Mouse (Mus musculus): ENCODE data around the gene Cald1. TPM values are rescaled to one million over a fixed set of nuclear protein-coding genes. Genes with fewer than 3 reads are reported as not detected.
A peak's percentile ranks its signal among the peaks of the same experiment; 100 is the strongest.

Gene Cald1
- polyA plus RNA-seq, 1 experiment from 2014 or later, result 233 TPM

- no peak overlapping the region for H3K4me2 ChIP-seq (ENCODE audit: low read length)
- no peak for ATAC-seq (replicated peaks; ENCODE audit: low FRiP score, low read depth)
- no peak overlapping the region for H3K9ac ChIP-seq (ENCODE audit: low read depth, low read length)
- 0 out of 2 replicates have a peak overlapping the region, but pooled peaks have one; percentile 42 for H3K27ac ChIP-seq
- no peaks in the 10 kb centered on the region for H3K9me3 ChIP-seq (replicated peaks; ENCODE audit: low read length)
- no peaks in the 10 kb centered on the region for H3K36me3 ChIP-seq (ENCODE audit: insufficient read depth, low read length)
- no peaks in the 10 kb centered on the region for H3K27me3 ChIP-seq (ENCODE audit: insufficient read depth, low read length)
- WGBS, result 71% methylated on average over 7 of the region's 7 CpGs
- no peak overlapping the region for H3K4me3 ChIP-seq (replicated peaks; ENCODE audit: low read depth, low read length)
- no peak for TF ChIP-seq CTCF (IDR thresholded peaks at IDR 0.05; ENCODE audit: low read depth)
- peak; percentile 59 for DNase-seq (ENCODE audit: low spot score)
- no peaks in the 10 kb centered on the region; the same call in 1 of the 2 replicates for H3K4me1 ChIP-seq (replicated peaks; ENCODE audit: insufficient read depth, low read length)
Observed at GRCm38 (mm10) chr6:34651298-34651697, 53.0 kb downstream of the Cald1 start.

- Histone ChIP-seq H3K27me3 (ENCODE audit: insufficient read depth, low read length) (no peaks in the 10 kb centered on the region), H3K4me2 (ENCODE audit: low read length) (no peak overlapping the region), H3K4me1 (replicated peaks; ENCODE audit: insufficient read depth, low read length) (no peaks in the 10 kb centered on the region), H3K36me3 (ENCODE audit: insufficient read depth, low read length) (no peaks in the 10 kb centered on the region), H3K9ac (ENCODE audit: low read depth, low read length) (no peak overlapping the region), H3K4me3 (replicated peaks; ENCODE audit: low read depth, low read length) (no peak overlapping the region), H3K27ac (no peak overlapping the region), H3K9me3 (replicated peaks; ENCODE audit: low read length) (no peaks in the 10 kb centered on the region)
- no peak for ATAC-seq (replicated peaks; ENCODE audit: low FRiP score, low read depth)
- 55% methylated on average over 3 of the region's 3 CpGs for WGBS
- no peak for DNase-seq (ENCODE audit: low spot score)
- no peak for TF ChIP-seq CTCF (IDR thresholded peaks at IDR 0.05; ENCODE audit: low read depth)
Observed at GRCm38 (mm10) chr6:34655719-34656118, 57.4 kb downstream of the Cald1 start.

- no peak for ATAC-seq (replicated peaks; ENCODE audit: low FRiP score, low read depth)
- no peak overlapping the region for H3K27ac ChIP-seq
- no peak overlapping the region for H3K4me3 ChIP-seq (replicated peaks; ENCODE audit: low read depth, low read length)
- no peaks in the 10 kb centered on the region for H3K36me3 ChIP-seq (ENCODE audit: insufficient read depth, low read length)
- no peaks in the 10 kb centered on the region for H3K4me1 ChIP-seq (replicated peaks; ENCODE audit: insufficient read depth, low read length)
- H3K27me3 ChIP-seq (ENCODE audit: insufficient read depth, low read length), result no peaks in the 10 kb centered on the region
- 76% methylated on average over 5 of the region's 5 CpGs for WGBS
- 0 out of 2 replicates have a peak, but pooled peaks cover 3% of the 10 kb centered on the region for H3K9me3 ChIP-seq (replicated peaks; ENCODE audit: low read length)
- H3K4me2 ChIP-seq (ENCODE audit: low read length), result no peak overlapping the region
- TF ChIP-seq CTCF (IDR thresholded peaks at IDR 0.05; ENCODE audit: low read depth), result no peak
- H3K9ac ChIP-seq (ENCODE audit: low read depth, low read length), result no peak overlapping the region
- no peak for DNase-seq (ENCODE audit: low spot score)
Observed at GRCm38 (mm10) chr6:34658791-34659190, 60.5 kb downstream of the Cald1 start.

DNA sequence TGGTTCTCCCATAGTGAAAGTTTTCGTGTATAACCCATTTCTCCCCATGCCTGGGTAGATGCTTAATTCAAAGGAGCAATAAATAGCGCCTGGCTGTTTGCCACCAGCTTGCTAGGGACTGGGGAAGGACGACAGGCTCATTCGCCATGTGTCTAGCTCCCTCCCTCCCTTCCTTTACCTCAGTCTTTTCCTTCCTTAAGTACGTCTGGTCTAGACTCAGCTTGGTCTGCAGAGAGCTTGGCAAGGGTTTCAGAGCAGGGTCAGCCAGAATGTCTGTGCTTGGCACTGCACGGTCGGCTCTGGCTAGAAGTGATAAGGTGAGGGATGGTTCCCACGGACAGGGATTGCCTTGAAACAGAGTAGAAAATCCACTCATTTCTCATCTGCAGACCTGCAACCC is 62.4 kb downstream of the Cald1 start:
- no peak overlapping the region for H3K27ac ChIP-seq
- no peak overlapping the region for H3K4me3 ChIP-seq (replicated peaks; ENCODE audit: low read depth, low read length)
- no peak for TF ChIP-seq CTCF (IDR thresholded peaks at IDR 0.05; ENCODE audit: low read depth)
- peak; percentile 51 for DNase-seq (ENCODE audit: low spot score)
- H3K4me2 ChIP-seq (ENCODE audit: low read length), result no peak overlapping the region
- no peaks in the 10 kb centered on the region for H3K27me3 ChIP-seq (ENCODE audit: insufficient read depth, low read length)
- no peak for ATAC-seq (replicated peaks; ENCODE audit: low FRiP score, low read depth)
- H3K4me1 ChIP-seq (replicated peaks; ENCODE audit: insufficient read depth, low read length), result no peaks in the 10 kb centered on the region
- 0 out of 2 replicates have a peak, but pooled peaks cover 3% of the 10 kb centered on the region for H3K9me3 ChIP-seq (replicated peaks; ENCODE audit: low read length)
- 30% methylated on average over 8 of the region's 8 CpGs for WGBS
- H3K36me3 ChIP-seq (ENCODE audit: insufficient read depth, low read length), result no peaks in the 10 kb centered on the region
- H3K9ac ChIP-seq (ENCODE audit: low read depth, low read length), result no peak overlapping the region

DNA sequence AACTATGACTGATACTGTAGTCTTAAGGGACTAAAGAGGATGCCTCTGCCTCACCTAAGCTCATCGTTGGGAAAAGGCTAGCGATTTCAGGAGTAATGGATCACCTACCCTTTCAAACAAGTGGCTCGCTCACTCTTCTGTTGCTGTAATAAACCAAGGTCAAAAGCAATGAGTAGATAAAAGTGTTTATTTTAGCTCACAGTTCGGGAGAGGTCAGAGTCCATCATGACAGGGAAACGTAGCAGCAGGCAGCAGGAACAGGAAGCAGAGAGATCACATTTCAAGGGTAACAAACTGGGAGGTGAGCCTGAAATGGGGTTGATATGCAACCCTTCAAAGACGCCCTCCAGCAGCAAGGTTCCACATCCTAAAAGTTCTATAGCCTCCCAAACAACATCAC is 64.3 kb downstream of the Cald1 start:
- ATAC-seq (replicated peaks; ENCODE audit: low FRiP score, low read depth) (no peak), DNase-seq (ENCODE audit: low spot score) (no peak)
- no peak for TF ChIP-seq CTCF (IDR thresholded peaks at IDR 0.05; ENCODE audit: low read depth)
- Histone ChIP-seq H3K4me1 (replicated peaks; ENCODE audit: insufficient read depth, low read length) (no peaks in the 10 kb centered on the region), H3K27ac (no peak overlapping the region), H3K9ac (ENCODE audit: low read depth, low read length) (no peak overlapping the region), H3K4me3 (replicated peaks; ENCODE audit: low read depth, low read length) (no peak overlapping the region), H3K27me3 (ENCODE audit: insufficient read depth, low read length) (no peaks in the 10 kb centered on the region), H3K36me3 (ENCODE audit: insufficient read depth, low read length) (no peaks in the 10 kb centered on the region), H3K9me3 (replicated peaks; ENCODE audit: low read length) (0 out of 2 replicates have a peak, but pooled peaks cover 3% of the 10 kb centered on the region), H3K4me2 (ENCODE audit: low read length) (no peak overlapping the region)
- 43% methylated on average over 6 of the region's 6 CpGs for WGBS

GRCm38 (mm10) chr6:34664291-34664690 is 66.0 kb downstream of the Cald1 start:
- no peak for TF ChIP-seq CTCF (IDR thresholded peaks at IDR 0.05; ENCODE audit: low read depth)
- 68% methylated on average over 4 of the region's 4 CpGs for WGBS
- Histone ChIP-seq H3K27me3 (ENCODE audit: insufficient read depth, low read length) (no peaks in the 10 kb centered on the region), H3K4me1 (replicated peaks; ENCODE audit: insufficient read depth, low read length) (peaks cover 4% of the 10 kb centered on the region; the same call in 1 of the 2 replicates), H3K4me3 (replicated peaks; ENCODE audit: low read depth, low read length) (no peak overlapping the region), H3K36me3 (ENCODE audit: insufficient read depth, low read length) (no peaks in the 10 kb centered on the region), H3K27ac (no peak overlapping the region), H3K4me2 (ENCODE audit: low read length) (no peak overlapping the region), H3K9ac (ENCODE audit: low read depth, low read length) (no peak overlapping the region), H3K9me3 (replicated peaks; ENCODE audit: low read length) (0 out of 2 replicates have a peak, but pooled peaks cover 3% of the 10 kb centered on the region)
- DNase-seq (ENCODE audit: low spot score) (no peak), ATAC-seq (replicated peaks; ENCODE audit: low FRiP score, low read depth) (no peak)

- Histone ChIP-seq H3K4me3 (replicated peaks; ENCODE audit: low read depth, low read length) (no peak overlapping the region), H3K4me2 (ENCODE audit: low read length) (no peak overlapping the region), H3K9me3 (replicated peaks; ENCODE audit: low read length) (0 out of 2 replicates have a peak, but pooled peaks cover 3% of the 10 kb centered on the region), H3K9ac (ENCODE audit: low read depth, low read length) (no peak overlapping the region), H3K27me3 (ENCODE audit: insufficient read depth, low read length) (no peaks in the 10 kb centered on the region), H3K36me3 (ENCODE audit: insufficient read depth, low read length) (no peaks in the 10 kb centered on the region), H3K27ac (no peak overlapping the region), H3K4me1 (replicated peaks; ENCODE audit: insufficient read depth, low read length) (peaks cover 9% of the 10 kb centered on the region; the same call in 1 of the 2 replicates)
- 50% methylated on average over 5 of the region's 5 CpGs for WGBS
- DNase-seq (ENCODE audit: low spot score) (no peak), ATAC-seq (replicated peaks; ENCODE audit: low FRiP score, low read depth) (no peak)
- TF ChIP-seq CTCF (IDR thresholded peaks at IDR 0.05; ENCODE audit: low read depth), result no peak
Observed at GRCm38 (mm10) chr6:34664749-34665148, 66.4 kb downstream of the Cald1 start.
